Mouse (Mus musculus) G1E (cell line): ENCODE measurements around the gene H2afy2.

Experiments
- CTCF ChIP-seq: IDR thresholded peaks from 2 replicates; pipeline ENCODE4 v1.5.1; 2012; ENCODE audit warnings: low read depth, low read length, inconsistent platforms, mixed read lengths
- GATA2 ChIP-seq: IDR thresholded peaks from 2 replicates; pipeline ENCODE4 v1.6.1; 2012; ENCODE audit warnings: low read depth, low read length, inconsistent platforms, borderline replicate concordance

DNA sequence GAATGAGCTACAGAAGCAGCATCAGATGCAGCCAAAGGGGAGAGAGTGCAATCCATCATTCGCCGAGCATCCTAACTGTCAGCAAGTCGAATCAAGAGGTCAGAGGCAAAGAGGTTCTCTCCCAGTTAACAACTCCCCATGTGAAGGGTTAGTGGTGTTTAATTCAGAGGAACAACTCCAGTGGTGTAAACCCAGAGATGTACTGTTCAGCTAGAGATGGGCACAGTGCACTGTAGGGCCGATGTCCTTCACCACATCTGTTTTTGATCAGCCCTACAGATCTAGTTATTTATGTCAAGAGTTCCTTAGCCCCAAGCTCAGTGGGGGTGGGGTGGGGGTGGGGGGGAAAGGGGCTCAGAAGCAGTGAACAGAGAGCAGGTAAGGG, 39.8 kb upstream of the H2afy2 start:
- TF ChIP-seq CTCF (no peak), GATA2 (no peak)
